Mouse (Mus musculus): ENCODE data around the gene Fbxo7.

- TF ChIP-seq EP300 (IDR thresholded peaks at IDR 0.05; ENCODE audit: low read depth) (no peak), CTCF (IDR thresholded peaks at IDR 0.05; ENCODE audit: low read depth) (no peak)
Measured at GRCm38 (mm10) chr10:86017781-86018180, 4.0 kb upstream of the Fbxo7 start.
